Mouse (Mus musculus) inflammation-experienced regulatory T-cells, adult 6 months (primary cell): Measurements from ENCODE around the gene 1600002K03Rik. TPM values are rescaled to one million over a fixed set of nuclear protein-coding genes. Genes with fewer than 3 reads are reported as not detected.

Source experiments
- ATAC-seq: one replicate; pipeline ENCODE4 v1.8.0; 2017
- polyA plus RNA-seq, 3 experiments: library from polyadenylated mRNA; unstranded; fragments of 100-300 nt; shearing (Covaris generic); gene quantifications; one replicate each; pipeline ENCODE4 v1.2.1; 2017

The 1600002K03Rik gene
- polyA plus RNA-seq, result 10 to 100 TPM; 17.9 to 28.4 (median 20.5) TPM

DNA sequence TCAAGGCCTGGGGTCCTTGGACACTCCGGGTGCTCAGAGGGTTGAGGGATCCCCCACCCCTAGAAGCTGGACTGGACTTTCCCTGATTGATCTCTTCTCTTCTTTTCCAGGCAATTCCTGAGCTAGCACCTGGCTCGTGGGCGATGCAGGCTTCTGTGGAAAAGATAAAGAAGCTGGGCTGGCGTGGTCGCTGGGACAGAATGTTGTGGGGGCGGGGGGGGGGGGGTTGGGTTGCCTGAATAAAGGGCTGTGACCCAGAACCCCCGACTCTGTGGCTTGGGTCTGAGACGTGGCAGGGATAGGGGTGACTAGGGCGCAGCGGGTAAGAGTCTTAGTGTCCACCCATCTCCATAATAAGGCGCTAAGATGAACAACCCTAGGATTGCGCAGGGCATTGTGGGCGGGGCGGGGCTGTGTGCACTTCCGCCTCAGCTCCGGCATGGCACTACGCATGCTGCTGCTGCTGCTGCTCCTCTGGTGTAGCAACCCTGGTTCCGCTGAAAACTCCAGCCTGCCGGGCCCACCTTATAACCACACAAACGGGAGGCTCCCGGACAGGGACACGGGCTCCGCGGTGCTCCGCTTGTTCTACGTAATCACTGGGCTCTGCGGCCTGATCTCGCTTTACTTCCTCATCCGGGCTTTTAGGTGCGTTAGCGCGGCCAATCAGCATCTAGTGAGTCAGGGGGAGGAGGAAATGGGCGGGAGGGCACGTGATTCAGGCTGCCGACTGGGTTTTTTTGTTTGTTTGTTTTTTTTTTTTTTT lies at the start of gene 1600002K03Rik:
1600002K03Rik (plus strand) TSS at position 418 of the 766 bp plus-strand sequence.
- peak; percentile 85 for ATAC-seq

DNA sequence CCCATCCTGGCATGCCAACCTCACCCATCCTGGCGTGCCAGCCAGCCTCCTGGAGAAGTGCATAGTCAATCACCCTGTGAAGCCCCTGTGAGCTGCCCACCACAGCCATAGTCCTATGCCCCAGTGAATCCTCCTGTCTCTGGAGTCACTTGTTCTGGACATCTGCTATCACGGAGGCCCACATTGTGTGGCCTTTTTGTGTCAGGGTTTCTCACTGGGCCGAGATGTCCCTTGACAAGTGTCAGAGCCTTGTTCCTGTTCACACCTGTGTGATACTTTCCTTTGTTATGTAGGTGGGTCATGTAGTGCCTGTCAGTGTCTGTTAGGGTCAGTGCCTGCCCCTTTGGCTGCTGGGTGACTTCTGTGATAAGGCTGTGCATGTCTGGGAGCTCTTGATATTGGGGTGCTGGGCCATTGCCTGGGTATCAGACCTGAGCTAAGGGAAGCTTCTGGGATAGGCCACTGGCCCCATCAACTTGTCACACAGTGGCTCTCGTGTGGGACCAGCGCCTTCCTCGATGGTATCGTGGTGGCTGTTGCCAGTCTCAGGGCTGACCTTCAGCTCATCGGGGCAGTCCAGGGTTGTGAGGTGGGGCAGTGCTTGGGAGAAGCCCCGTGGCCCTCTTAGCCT lies 48.7 kb upstream of the 1600002K03Rik start:
- no peak for ATAC-seq

DNA sequence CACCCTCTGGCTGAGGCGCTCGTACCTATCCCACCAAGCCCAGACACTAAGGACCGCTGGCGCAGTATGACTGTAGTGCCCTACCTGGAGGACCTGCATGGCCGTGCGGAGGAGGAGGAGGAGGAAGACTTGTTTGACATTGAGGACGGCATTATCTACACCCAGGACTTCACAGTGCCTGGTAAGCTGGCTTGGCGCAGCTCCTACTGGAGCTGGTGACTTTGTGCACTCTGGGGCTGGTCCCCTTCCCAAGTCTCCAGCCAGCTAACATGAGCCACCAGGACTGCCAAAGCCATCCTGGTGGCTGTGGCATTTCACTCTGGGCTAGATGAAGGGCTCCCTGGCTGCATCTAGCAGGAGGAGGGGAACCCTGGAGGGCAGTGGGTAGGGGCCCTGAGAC lies 44.8 kb upstream of the 1600002K03Rik start:
- ATAC-seq, result no peak

DNA sequence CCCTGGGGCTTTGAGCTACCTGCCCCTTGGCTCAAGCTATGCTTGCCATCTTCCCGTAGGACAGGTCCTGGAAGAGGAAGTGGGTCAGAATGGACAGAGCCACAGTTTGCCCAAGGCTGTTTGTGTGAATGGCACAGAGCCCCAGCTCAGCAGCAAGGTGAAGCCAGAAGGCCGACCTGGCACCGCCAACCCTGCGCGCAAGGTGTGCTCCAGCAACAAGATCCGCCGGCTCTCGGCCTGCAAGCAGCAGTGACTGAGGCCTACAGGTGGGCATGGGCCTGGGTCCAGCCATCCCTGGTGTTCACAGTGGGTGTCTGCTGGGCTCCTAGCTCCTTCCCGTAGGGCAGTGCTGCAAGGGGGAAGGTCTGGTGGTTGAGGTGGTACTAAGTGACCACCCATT lies 42.9 kb upstream of the 1600002K03Rik start:
- ATAC-seq, result no peak

DNA sequence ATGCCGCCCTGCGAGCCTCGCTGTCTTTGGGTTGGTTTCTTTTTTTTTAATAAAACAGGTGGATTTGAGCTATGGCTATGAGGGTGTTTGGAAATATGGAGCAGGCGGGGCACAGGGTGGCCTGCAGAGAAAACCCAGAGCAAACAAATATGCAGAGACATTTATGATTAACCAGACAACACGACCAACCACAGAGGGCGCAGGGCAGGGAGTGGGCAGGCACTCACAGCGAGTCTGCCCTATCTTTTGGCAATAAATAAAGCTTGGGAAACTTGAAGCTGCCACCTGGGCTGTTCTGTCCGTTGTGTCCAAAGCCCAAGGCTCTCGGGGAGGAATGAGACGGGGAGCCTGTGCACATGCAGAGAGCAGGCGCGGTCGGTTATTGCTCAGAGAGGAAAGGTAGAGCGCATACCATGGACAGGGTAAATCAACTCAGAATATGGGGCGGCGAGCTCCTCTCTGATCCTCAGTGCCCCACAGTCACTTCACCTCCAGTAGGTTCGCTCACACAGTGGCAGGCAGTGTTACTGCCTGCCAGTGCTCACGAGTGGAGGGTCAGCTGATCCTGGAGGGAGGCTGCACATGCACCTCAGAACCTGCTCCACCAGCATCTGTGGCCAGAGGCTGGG lies 42.2 kb upstream of the 1600002K03Rik start:
- ATAC-seq, result no peak

DNA sequence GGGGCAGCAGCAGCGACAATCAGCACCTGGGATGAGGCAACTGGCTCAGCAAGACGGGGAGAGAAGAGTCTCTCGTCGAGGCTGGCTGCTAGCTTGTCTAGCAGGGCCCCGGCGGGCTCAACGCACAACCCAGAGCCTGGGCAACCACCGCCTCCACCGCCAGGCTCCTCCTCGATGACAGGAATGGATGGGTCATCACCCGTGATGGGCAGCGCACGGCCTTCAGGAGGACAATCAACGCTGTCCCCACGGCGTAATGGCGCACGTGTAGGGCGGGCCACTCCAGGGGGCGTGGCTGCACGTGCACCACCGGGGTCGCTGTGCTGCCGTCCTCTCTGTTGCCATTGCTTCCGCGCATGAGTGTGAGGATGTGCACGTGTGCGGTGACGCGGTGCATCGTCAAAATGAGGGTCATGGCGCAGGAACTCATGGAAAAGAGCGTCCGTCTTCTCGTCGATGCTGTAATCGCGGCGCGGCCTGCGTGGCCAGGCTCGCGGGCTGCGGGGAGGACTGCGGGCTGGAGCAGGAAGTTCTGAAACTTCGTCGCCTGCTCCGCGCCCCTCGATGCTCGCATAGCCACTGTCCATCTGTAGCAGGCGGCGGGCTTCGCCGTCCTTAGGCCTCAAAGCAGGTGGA lies 41.3 kb upstream of the 1600002K03Rik start:
- ATAC-seq, result no peak

DNA sequence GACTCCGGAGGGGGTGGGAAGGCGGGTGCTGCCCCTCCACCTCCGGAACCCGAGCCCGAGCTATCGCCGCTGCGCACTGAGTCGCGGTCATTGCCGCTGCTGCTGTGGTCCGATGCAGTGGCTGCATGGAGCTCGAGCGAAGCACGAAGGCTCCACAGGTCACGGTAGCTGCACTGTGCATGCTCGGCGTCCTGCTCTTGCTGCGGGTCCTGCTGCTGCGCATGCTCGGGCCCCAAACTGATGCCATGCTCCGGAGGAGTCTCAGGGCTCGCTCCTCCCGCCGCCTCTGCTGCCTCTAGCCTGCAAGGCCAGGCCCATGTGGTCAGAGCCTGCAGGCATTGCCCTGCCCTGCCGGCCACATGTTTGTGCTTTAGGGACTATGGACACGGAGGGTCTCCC lies 40.8 kb upstream of the 1600002K03Rik start:
- ATAC-seq, result no peak

DNA sequence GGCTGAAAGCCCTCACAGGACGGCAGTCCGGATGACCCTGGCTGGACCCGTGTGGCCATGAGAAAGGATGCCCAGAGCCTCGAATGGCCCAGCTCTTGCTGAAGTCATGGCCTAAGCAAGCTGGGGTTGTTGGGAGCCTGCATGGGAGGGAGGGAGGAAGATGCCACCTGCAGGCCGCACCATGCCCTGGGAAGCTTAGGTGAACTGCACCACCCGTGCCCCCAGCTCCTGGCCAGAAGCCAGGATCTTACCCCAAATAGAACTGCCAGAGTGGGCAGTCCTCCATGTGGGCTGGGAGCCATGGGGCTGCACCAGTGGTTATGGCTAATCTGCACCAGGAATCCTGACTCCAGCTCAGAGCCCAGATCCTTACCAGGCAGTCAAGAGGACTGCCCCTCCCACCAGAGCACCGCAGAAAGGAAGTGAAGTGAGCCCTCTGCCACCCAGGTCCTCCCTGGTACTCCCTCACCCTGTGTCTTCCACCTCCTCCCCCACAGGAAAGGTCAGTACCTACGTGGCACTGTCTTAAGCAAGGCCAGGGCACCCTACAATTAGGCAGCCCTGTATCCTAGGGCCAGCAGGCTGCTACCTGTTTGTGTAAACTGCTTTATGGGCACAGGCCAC lies 39.4 kb upstream of the 1600002K03Rik start:
- no peak for ATAC-seq

DNA sequence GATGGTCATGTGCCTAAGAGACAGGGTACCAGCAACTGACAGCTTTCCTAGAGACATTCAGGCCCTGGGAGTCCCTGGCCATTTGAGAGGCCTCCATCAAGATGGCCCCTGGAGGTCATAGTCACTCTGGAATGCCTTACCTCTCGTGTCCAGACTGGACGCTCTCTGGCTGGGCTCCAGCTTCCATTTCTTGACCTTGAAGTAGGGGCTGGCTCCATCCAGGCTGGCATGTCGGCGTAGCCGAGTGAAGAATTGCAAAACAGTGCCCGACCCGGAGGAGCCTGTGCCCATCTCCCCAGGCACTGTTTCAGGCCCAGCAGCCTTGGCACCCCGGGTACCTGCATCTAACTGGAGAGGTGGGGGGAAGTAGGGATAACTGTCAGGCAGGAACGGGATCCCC lies 38.3 kb upstream of the 1600002K03Rik start:
- no peak for ATAC-seq

DNA sequence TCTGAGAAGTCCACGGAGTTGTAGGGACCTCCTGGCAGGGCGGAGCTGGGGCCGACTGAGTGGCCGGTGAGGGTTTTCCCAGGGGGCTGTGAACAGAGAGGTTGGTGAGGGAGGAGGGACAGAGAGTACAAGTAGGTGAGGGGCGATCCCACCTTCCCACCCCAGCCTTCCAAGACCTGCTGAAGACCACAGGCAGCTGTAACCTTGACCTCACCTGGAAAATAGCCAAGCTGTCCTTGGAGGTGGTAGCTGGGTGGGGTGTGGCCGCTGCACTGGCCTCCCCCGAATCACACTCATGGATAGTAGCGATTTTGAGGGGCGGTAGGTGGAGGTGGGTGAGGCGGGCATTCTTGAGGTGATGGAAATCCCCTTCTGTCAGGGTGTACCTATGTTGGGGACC lies 37.6 kb upstream of the 1600002K03Rik start:
- no peak for ATAC-seq

DNA sequence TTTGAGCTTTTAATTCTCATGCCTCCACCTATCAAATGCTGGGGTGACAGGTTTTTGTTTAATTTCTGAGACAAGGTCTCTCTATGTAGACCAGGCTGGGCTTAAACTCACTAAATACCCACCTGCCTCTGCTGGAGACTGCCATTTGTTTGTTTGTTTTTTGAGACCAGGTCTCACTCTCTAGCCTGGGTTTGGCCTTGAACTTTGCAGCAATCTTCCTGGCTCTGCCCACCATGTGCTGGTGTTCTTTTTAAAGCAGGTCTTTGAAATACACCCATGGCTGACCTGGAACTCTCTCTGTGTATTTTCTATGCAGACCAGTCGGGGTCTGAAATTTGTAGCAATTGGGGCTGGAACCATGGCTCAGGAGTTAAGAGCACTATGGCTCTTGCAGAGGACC lies 37.1 kb upstream of the 1600002K03Rik start:
- ATAC-seq, result no peak

DNA sequence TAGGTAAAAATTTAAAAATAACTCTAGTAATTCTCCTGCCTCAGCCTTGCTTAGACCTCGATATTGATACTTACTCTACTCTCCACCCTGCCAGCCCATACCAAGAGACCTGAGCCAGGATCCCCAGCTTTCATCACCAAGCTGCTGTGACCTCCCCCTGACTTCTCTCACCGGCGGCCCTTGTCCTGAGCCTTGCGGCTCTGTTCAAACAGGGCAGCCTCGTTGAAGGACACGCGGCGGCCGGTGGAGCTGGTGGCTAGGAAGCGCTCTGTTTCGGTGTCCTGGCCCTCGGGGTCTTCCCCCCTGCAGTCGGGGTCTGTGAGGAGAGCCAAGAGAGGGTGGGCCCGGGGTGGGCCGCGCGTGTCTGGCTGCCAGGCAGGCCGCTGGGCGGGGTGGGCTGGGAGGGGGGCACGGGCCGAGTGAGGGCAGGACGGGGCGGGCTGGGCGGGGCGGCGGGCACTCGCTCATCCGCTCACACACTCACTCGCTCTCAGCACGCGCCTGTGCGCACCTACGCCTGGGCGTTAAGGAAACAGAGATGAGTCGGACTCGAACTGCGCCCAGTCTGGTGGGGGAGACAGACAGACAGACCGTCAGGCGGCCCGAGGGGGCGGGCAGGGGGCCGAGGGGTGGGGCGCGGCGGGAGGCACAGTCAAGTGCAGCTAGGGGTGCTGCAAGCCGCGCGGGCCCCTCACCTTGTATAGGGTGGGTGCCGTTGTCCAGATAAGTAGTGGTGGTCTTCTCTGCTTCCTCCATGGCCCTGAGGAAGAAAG lies 36.4 kb upstream of the 1600002K03Rik start:
- ATAC-seq, result no peak

DNA sequence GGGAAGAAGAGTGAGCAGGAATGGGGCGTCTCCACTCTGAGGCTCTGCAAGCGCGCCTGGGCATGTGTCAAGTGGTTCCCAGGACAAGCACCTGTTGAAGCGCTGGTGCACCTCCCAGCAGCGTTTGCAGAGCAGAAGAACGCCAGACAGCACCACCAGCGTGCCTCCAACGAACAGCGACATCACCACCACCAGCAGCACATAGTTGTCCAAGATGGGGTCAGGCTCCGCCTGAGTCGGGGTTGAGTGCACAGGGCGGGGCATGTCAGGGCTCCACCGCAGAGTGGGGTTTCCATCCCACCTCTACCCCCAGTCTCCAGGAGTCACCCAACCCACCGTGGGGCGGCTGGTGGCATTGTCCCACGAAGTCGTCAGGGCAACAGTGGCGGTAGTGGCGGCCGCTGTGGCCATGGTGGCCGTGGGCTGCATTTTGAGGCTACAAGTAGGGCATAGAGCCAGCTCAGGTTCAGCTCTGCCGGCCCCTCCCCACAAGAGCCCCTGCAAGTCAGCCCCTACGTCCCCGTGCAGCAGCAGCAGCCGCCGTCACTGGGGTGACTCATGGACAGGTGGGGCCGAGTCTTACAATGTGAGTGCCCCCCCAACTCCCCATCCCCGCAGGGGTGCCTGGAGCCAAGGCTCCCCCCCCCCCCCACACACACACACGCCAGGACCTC lies 35.7 kb upstream of the 1600002K03Rik start:
- ATAC-seq, result no peak

DNA sequence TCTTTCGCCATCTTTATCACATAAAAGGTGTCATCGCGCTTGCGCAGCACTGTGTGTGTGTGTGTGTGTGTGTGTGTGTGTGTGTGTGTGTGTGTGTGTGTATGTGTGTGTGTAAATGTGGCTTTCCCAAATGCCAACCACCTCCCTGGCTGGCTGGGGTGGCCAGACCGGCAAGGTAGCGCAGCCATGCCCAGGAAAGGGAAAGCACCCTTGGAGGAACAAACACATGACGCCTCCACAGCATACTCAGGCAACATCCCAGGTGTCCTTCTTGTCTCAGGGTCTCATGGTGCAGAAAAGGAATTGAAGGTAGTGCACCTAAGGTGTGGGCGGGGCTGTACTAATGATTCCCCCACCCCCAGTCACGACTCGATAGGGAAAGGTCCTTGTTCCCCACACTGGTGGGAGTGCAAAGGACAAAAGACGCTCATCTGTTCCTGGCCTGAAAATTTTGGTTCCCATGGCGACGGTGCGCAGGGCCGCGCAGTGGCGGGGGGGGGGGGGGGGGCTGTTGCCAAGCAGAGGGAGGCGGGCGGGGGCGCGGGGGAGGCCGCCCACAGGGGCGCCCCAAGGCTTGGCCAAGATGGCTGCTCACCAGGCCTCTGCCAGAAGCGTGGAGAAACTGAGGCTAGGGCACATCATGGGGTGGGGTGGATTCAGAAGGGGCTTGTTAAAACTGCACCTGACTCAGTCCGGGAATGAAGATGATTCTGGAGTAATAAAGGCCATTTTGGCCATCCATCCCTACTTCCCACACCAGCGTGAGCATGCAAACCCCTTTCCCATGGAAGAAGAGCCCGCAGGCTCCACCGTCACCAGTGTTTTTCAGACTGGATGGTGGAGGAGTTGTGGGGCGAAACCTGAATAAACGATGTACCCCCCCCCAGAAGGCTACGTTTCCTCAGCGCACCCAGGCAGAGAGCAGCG lies 34.9 kb upstream of the 1600002K03Rik start:
- ATAC-seq, result no peak

DNA sequence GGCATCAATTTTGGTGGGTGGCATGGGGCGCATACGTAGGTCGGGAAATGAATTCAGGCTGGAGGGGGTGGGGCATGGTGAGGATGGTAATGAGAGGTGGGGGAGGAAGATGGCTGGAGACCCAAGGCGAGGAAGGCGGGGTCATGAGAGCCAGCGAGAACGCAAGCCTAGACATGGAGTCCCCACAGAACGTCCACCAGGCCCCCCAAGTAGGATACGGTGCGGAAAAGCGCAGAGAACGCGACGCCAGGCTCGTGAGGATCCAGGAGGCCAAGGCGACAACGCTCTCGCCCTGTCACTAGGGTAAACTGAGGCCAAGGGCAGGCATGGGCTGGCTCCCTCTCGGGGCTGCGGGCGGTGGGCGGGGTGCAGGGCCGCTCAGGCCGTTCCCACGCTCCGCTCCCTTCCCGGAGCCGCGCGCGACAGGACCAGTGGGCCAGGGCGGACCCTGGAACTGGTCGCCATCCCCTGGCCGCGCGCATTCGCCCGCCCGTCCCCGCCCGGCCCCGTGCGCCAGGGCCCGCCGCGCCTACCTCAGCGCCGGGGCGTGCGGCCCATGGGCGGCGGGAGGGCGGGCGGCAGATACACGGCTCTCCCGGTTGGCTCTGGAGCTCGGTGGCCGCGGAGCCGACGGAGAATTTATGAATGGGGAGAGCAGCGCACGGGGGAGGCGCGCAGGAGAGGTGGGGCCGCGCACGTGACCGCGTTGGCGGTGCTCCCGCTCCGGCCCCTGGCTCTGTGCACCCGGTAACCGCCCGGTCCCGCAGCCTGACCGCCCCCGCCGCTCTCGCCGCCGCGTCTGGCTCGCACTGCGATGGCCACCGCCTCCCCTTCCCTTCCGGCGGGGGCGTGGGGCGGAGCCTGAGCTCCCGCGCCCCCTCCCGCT lies 33.9 kb upstream of the 1600002K03Rik start, which contains the start of gene Atp5d:
Atp5d (plus strand) TSS at position 80 of the 886 bp plus-strand sequence.
- ATAC-seq, result no peak

DNA sequence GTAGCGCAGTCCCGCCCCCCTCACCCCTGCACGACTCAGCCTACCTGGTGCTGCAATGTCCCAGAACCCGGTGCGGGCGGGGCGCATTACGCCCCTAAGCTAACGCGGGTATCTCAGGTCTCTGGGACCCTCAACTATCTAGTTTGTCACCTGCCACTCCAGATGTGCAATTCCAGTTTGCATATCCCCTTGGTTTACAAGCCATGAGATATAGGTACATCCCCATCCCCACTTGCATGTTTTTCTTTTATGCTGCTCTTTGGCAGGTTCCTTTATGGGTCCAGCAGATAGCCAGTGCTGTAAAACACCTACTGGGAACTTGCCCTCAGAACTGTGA lies 33.3 kb upstream of the 1600002K03Rik start:
- ATAC-seq, result no peak

DNA sequence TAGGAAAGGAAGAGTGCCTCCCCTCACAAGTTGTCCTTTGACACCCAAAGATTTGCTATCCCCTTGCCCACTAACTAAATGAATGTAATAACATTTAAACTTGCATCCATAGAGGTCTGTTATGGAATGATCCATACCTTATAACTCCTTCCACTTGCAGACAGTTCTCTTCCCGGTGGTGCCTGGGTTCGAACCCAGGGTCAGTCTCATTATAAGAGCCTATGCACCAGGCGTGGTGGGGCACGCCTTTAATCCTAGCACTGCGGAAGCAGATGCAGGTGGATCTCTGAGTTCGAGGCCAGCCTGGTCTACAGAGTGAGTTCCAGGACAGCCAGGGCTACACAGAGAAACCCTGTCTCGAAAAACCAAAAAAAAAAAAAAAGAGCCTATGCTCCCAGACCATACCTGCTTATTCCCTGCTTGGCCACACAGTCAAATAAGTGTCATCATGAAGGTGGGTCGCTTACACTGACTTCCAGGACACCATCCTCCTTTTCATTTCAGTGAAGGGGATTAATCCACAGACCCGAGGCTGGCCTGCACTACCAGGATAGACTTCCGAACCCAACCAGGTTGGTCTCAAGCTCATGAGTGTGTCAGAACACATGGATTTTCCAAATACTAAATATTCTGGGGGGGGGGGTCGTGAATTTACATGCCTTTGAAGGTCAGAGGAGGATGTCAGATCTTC lies 32.6 kb upstream of the 1600002K03Rik start:
- ATAC-seq, result no peak

DNA sequence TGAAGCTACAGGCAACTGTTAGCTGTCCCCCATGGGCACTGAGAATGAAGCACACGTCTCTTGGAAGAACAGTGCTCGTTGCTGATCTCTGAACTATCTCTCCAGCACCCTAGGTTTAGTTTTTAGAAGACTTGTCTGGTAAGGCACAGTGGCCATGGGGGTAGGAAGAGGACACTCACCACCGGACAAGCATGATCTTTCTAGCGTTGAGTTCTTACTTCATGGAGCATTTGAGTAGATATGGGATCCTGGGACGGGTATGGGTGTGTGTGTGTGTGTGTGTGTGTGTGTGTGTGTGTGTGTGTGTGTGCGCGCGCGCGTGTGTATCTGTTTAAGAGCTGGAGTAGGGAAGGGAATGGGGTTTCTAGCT lies 32.1 kb upstream of the 1600002K03Rik start, which contains the start of gene Cbarp:
Cbarp (minus strand) TSS at position 170 of the 370 bp plus-strand sequence.
- no peak for ATAC-seq

DNA sequence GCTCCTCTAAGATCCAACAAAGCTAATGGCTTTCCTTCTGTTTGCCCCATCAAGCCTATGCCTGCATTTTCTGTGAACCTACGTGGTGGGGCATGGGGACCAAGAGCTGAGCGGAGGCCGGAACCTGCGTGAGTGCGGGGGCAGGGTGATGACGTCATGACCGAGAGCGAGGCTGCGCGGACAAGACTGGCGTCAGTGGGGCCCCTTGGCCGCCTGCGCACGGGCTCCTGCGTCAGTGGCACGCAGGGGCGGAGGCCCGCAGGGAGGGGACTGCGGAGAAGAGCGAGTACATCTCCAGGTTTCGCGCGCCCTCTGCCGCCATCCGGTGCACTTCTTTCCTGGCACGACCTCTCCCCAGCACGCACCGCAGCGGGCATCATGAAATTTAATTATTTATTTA lies 31.5 kb upstream of the 1600002K03Rik start:
- ATAC-seq, result peak; percentile 83
